Mouse (Mus musculus): Measurements from ENCODE around the gene Dmd. TPM values are rescaled to one million over a fixed set of nuclear protein-coding genes. Genes with fewer than 3 reads are reported as not detected.

Dmd gene
- polyA plus RNA-seq (2016; fragmentation: Nextera tagmentation; extraction: Ambion mirVana), result 13.9 TPM in 2 replicates

- no peaks in the 10 kb centered on the region for H3K9me3 ChIP-seq (replicated peaks)
- H3K4me1 ChIP-seq, result no peaks in the 10 kb centered on the region
- 73% methylated on average over 3 of the region's 3 CpGs for WGBS
- H3K36me3 ChIP-seq, result no peaks in the 10 kb centered on the region
- no peak within 1 kb of the TSS for H3K27ac ChIP-seq (replicated peaks)
- no peak for DNase-seq (ENCODE audit: low spot score)
- H3K4me3 ChIP-seq, result no peak within 1 kb of the TSS
- H3K27me3 ChIP-seq (ENCODE audit: low read depth, poor library complexity, severe bottlenecking), result no peaks in the 10 kb centered on the region
These were observed at the start of gene Dmd for GRCm38 (mm10) chrX:82948630-82949029. Dmd (plus strand) TSS chrX:82948870.

- DNase-seq (ENCODE audit: low spot score), result no peak
- Histone ChIP-seq H3K36me3 (no peaks in the 10 kb centered on the region), H3K27ac (replicated peaks) (no peak overlapping the region), H3K4me1 (no peaks in the 10 kb centered on the region), H3K4me3 (no peak overlapping the region), H3K27me3 (ENCODE audit: low read depth, poor library complexity, severe bottlenecking) (no peaks in the 10 kb centered on the region), H3K9me3 (replicated peaks) (no peaks in the 10 kb centered on the region; the same call in 1 of the 2 replicates)
These were observed 47.2 kb upstream of the Dmd start for GRCm38 (mm10) chrX:82901515-82901914.

GRCm38 (mm10) chrX:82987683-82988082, 39.0 kb downstream of the Dmd start:
- no peaks in the 10 kb centered on the region for H3K4me1 ChIP-seq
- no peaks in the 10 kb centered on the region; the same call in 1 of the 2 replicates for H3K9me3 ChIP-seq (replicated peaks)
- H3K27ac ChIP-seq (replicated peaks), result no peak overlapping the region
- DNase-seq (ENCODE audit: low spot score), result no peak
- WGBS, result 90% methylated on average over 1 of the region's 1 CpGs
- H3K27me3 ChIP-seq (ENCODE audit: low read depth, poor library complexity, severe bottlenecking), result no peaks in the 10 kb centered on the region
- no peaks in the 10 kb centered on the region for H3K36me3 ChIP-seq
- H3K4me3 ChIP-seq, result no peak overlapping the region

- H3K4me3 ChIP-seq, result no peak overlapping the region
- DNase-seq (ENCODE audit: low spot score), result no peak
- no peak overlapping the region for H3K27ac ChIP-seq (replicated peaks)
- no peaks in the 10 kb centered on the region for H3K9me3 ChIP-seq (replicated peaks)
- H3K27me3 ChIP-seq (ENCODE audit: low read depth, poor library complexity, severe bottlenecking), result no peaks in the 10 kb centered on the region
- H3K36me3 ChIP-seq, result no peaks in the 10 kb centered on the region
- no peaks in the 10 kb centered on the region for H3K4me1 ChIP-seq
- 48% methylated on average over 1 of the region's 1 CpGs for WGBS
These were observed 101.5 kb downstream of the Dmd start for GRCm38 (mm10) chrX:83050190-83050589.

- no peaks in the 10 kb centered on the region for H3K27me3 ChIP-seq (ENCODE audit: low read depth, poor library complexity, severe bottlenecking)
- WGBS, result 76% methylated on average over 2 of the region's 2 CpGs
- H3K36me3 ChIP-seq, result no peaks in the 10 kb centered on the region
- no peak overlapping the region for H3K4me3 ChIP-seq
- no peaks in the 10 kb centered on the region for H3K4me1 ChIP-seq
- DNase-seq (ENCODE audit: low spot score), result no peak
- H3K27ac ChIP-seq (replicated peaks), result no peak overlapping the region
- no peaks in the 10 kb centered on the region for H3K9me3 ChIP-seq (replicated peaks)
These were observed 167.7 kb downstream of the Dmd start for GRCm38 (mm10) chrX:83116171-83116876.

- Histone ChIP-seq H3K27me3 (ENCODE audit: low read depth, poor library complexity, severe bottlenecking) (no peaks in the 10 kb centered on the region), H3K4me1 (no peaks in the 10 kb centered on the region), H3K36me3 (no peaks in the 10 kb centered on the region), H3K4me3 (no peak overlapping the region), H3K9me3 (replicated peaks) (no peaks in the 10 kb centered on the region), H3K27ac (replicated peaks) (no peak overlapping the region)
- WGBS, result 81% methylated on average over 2 of the region's 2 CpGs
- DNase-seq (ENCODE audit: low spot score), result no peak
These were observed 168.5 kb downstream of the Dmd start for GRCm38 (mm10) chrX:83117198-83117597.

GRCm38 (mm10) chrX:83220563-83220962, 271.9 kb downstream of the Dmd start:
- no peaks in the 10 kb centered on the region for H3K27me3 ChIP-seq (ENCODE audit: low read depth, poor library complexity, severe bottlenecking)
- DNase-seq (ENCODE audit: low spot score), result no peak
- H3K4me3 ChIP-seq, result no peak overlapping the region
- 71% methylated on average over 2 of the region's 2 CpGs for WGBS
- H3K36me3 ChIP-seq, result no peaks in the 10 kb centered on the region
- no peaks in the 10 kb centered on the region for H3K9me3 ChIP-seq (replicated peaks)
- H3K4me1 ChIP-seq, result no peaks in the 10 kb centered on the region
- no peak overlapping the region for H3K27ac ChIP-seq (replicated peaks)

- H3K36me3 ChIP-seq, result no peaks in the 10 kb centered on the region
- no peak overlapping the region for H3K4me3 ChIP-seq
- H3K27me3 ChIP-seq (ENCODE audit: low read depth, poor library complexity, severe bottlenecking), result no peaks in the 10 kb centered on the region
- no peak for DNase-seq (ENCODE audit: low spot score)
- 42% methylated on average over 1 of the region's 1 CpGs for WGBS
- no peak overlapping the region for H3K27ac ChIP-seq (replicated peaks)
- H3K4me1 ChIP-seq, result no peaks in the 10 kb centered on the region
- H3K9me3 ChIP-seq (replicated peaks), result no peaks in the 10 kb centered on the region
These were observed 272.4 kb downstream of the Dmd start for GRCm38 (mm10) chrX:83221050-83221449.

- H3K27me3 ChIP-seq (ENCODE audit: low read depth, poor library complexity, severe bottlenecking), result no peaks in the 10 kb centered on the region
- DNase-seq (ENCODE audit: low spot score), result no peak
- no peaks in the 10 kb centered on the region for H3K36me3 ChIP-seq
- H3K9me3 ChIP-seq (replicated peaks), result peaks cover 5% of the 10 kb centered on the region; the same call in 1 of the 2 replicates
- H3K4me3 ChIP-seq, result no peak within 1 kb of the TSS
- no peaks in the 10 kb centered on the region for H3K4me1 ChIP-seq
- WGBS, result 93% methylated on average over 15 of the region's 15 CpGs
- no peak within 1 kb of the TSS for H3K27ac ChIP-seq (replicated peaks)
These were observed 538.9 kb downstream of the Dmd start, which contains the start of gene Tsga8 for GRCm38 (mm10) chrX:83487598-83487997. Tsga8 (minus strand) TSS chrX:83487924.

GRCm38 (mm10) chrX:83674998-83675397, 726.3 kb downstream of the Dmd start:
- no peaks in the 10 kb centered on the region for H3K4me1 ChIP-seq
- H3K36me3 ChIP-seq, result no peaks in the 10 kb centered on the region
- no peak overlapping the region for H3K27ac ChIP-seq (replicated peaks)
- 72% methylated on average over 1 of the region's 1 CpGs for WGBS
- H3K27me3 ChIP-seq (ENCODE audit: low read depth, poor library complexity, severe bottlenecking), result no peaks in the 10 kb centered on the region
- peak; percentile 14 for DNase-seq (ENCODE audit: low spot score)
- H3K9me3 ChIP-seq (replicated peaks), result no peaks in the 10 kb centered on the region
- no peak overlapping the region for H3K4me3 ChIP-seq

- Histone ChIP-seq H3K4me3 (no peak overlapping the region), H3K36me3 (no peaks in the 10 kb centered on the region), H3K9me3 (replicated peaks) (no peaks in the 10 kb centered on the region), H3K4me1 (no peaks in the 10 kb centered on the region), H3K27me3 (ENCODE audit: low read depth, poor library complexity, severe bottlenecking) (no peaks in the 10 kb centered on the region), H3K27ac (replicated peaks) (no peak overlapping the region)
- DNase-seq (ENCODE audit: low spot score), result no peak
These were observed 737.9 kb downstream of the Dmd start for GRCm38 (mm10) chrX:83686547-83686946.

- no peaks in the 10 kb centered on the region for H3K4me1 ChIP-seq
- DNase-seq (ENCODE audit: low spot score), result no peak
- no peak overlapping the region for H3K27ac ChIP-seq (replicated peaks)
- H3K9me3 ChIP-seq (replicated peaks), result no peaks in the 10 kb centered on the region
- H3K4me3 ChIP-seq, result no peak overlapping the region
- no peaks in the 10 kb centered on the region for H3K36me3 ChIP-seq
- 10% methylated on average over 1 of the region's 1 CpGs for WGBS
- H3K27me3 ChIP-seq (ENCODE audit: low read depth, poor library complexity, severe bottlenecking), result no peaks in the 10 kb centered on the region
These were observed 791.9 kb downstream of the Dmd start for GRCm38 (mm10) chrX:83740533-83740932.

GRCm38 (mm10) chrX:83746301-83747008, 797.8 kb downstream of the Dmd start:
- Histone ChIP-seq H3K27me3 (ENCODE audit: low read depth, poor library complexity, severe bottlenecking) (no peaks in the 10 kb centered on the region), H3K4me3 (no peak overlapping the region), H3K4me1 (no peaks in the 10 kb centered on the region), H3K36me3 (no peaks in the 10 kb centered on the region), H3K27ac (replicated peaks) (no peak overlapping the region), H3K9me3 (replicated peaks) (no peaks in the 10 kb centered on the region)
- WGBS, result 45% methylated on average over 4 of the region's 4 CpGs
- DNase-seq (ENCODE audit: low spot score), result no peak
